Mouse (Mus musculus): ENCODE data around the gene 1700056E22Rik. TPM values are rescaled to one million over a fixed set of nuclear protein-coding genes. Genes with fewer than 3 reads are reported as not detected.
A peak's percentile ranks its signal among the peaks of the same experiment; 100 is the strongest.

The 1700056E22Rik gene
- polyA plus RNA-seq, 1 experiment from 2014 or later, result 1.7 TPM

DNA sequence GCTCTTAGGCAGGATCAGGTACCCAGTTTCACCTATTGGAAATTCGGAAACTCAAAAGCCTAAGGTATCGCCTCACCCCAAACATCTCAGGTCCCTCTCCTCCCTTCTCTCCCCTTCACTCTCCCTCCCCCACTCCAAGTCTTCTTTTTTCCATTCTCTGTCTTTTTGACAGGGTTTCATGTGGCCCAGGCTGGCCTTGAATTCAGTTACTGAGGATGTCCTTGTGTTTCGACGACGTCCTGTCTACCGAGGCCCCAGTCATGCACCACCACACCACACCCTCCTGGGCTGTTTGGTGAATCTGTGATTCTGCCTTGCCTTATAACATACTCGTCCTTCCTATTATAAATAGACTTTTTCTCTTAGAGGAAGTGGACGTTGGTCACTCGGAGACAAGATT lies 13.7 kb upstream of the 1700056E22Rik start:
- Histone ChIP-seq H3K27ac (replicated peaks) (no peak overlapping the region), H3K4me1 (peaks cover 8% of the 10 kb centered on the region), H3K9me3 (no peaks in the 10 kb centered on the region), H3K36me3 (no peaks in the 10 kb centered on the region), H3K27me3 (no peaks in the 10 kb centered on the region), H3K4me2 (replicated peaks) (no peak overlapping the region), H3K4me3 (no peak overlapping the region), H3K9ac (replicated peaks) (no peak overlapping the region)
- ATAC-seq (ENCODE audit: low FRiP score, low read depth), result no peak
- WGBS, result 92% methylated on average over 9 of the region's 9 CpGs

DNA sequence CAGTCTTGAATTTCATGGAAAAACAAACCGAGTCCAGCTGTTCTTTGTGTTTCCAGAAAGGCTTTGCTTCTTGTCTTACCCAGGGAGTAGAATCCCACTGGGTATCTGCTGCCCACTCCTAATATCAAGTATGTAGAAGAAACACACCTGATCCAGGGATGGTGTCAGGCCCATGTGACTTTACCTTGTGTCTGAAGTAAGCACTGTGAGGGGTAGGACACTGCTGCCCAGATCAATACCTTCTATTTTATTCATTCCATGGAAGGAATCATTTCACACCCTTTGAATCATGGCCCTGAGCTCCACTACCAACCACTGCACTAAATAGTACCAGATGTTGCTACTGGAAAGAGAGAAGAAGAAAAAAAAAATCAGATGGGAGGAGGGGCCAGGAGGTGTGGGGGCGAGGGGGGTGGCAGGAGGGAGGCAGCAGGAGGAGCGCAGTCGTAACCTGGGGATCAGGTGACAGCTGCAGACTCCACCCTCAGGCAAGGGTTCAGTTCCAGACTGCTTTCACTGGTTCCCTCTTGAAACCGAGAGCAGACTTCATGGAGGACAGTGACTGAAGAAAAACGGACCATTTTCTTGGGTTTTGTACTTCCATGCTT lies 12.1 kb upstream of the 1700056E22Rik start:
- no peak overlapping the region for H3K27ac ChIP-seq (replicated peaks)
- H3K4me3 ChIP-seq, result no peak overlapping the region
- no peak overlapping the region for H3K9ac ChIP-seq (replicated peaks)
- peaks cover 7% of the 10 kb centered on the region for H3K4me1 ChIP-seq
- no peak for ATAC-seq (ENCODE audit: low FRiP score, low read depth)
- no peaks in the 10 kb centered on the region for H3K9me3 ChIP-seq
- H3K36me3 ChIP-seq, result no peaks in the 10 kb centered on the region
- WGBS, result 67% methylated on average over 6 of the region's 6 CpGs
- H3K4me2 ChIP-seq (replicated peaks), result no peak overlapping the region
- H3K27me3 ChIP-seq, result no peaks in the 10 kb centered on the region

DNA sequence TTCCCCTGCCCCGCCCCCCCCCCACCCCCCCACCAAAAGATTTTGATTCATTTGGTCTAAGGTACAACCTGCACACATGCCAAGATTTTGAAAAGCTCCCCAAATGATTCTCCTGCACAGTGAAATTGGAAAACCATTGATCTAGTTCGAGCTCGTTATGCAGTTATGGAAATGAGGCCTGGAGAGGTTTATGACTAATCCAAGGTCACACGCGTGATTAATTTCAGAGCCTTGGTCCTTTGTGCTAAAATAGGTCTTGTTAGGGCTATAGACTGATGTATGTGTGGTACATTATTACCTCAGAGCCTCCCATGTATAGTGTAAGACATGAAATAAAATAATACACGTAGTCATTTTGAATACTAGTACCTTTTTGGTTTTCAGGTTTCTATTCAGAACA lies 9.3 kb upstream of the 1700056E22Rik start:
- H3K4me1 ChIP-seq, result peaks cover 25% of the 10 kb centered on the region
- H3K36me3 ChIP-seq, result 0 out of 2 replicates have a peak, but pooled peaks cover 3% of the 10 kb centered on the region
- 81% methylated on average over 6 of the region's 6 CpGs for WGBS
- no peaks in the 10 kb centered on the region for H3K27me3 ChIP-seq
- no peak overlapping the region for H3K27ac ChIP-seq (replicated peaks)
- no peaks in the 10 kb centered on the region for H3K9me3 ChIP-seq
- no peak for ATAC-seq (ENCODE audit: low FRiP score, low read depth)
- H3K9ac ChIP-seq (replicated peaks), result no peak overlapping the region
- H3K4me3 ChIP-seq, result no peak overlapping the region
- no peak overlapping the region for H3K4me2 ChIP-seq (replicated peaks)

DNA sequence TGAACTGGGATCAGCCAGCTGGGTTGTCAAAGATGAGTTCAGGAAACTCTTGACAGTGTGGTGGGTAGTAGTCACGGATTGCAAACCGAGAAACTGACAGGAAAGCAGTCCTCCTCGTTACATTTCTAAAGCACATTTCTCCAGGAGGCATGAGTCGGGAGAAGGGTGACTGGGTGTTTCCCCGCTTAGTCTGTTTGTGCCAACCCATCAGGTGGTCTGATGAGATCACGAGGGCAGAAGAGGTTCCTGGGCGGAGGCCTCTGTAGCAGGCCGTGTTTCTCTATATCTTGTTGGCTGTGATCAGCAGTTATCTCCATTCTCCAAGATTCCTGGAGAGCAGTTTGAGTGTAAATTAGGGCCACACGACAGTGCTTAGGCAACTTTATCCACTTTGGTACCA lies 8.6 kb upstream of the 1700056E22Rik start:
- no peak overlapping the region for H3K4me2 ChIP-seq (replicated peaks)
- no peak overlapping the region for H3K9ac ChIP-seq (replicated peaks)
- H3K4me3 ChIP-seq, result no peak overlapping the region
- no peak for ATAC-seq (ENCODE audit: low FRiP score, low read depth)
- WGBS, result 75% methylated on average over 9 of the region's 9 CpGs
- H3K27ac ChIP-seq (replicated peaks), result no peak overlapping the region
- no peaks in the 10 kb centered on the region for H3K27me3 ChIP-seq
- H3K4me1 ChIP-seq, result peaks cover 26% of the 10 kb centered on the region
- no peaks in the 10 kb centered on the region for H3K9me3 ChIP-seq
- peaks cover 9% of the 10 kb centered on the region; the same call in 1 of the 2 replicates for H3K36me3 ChIP-seq

DNA sequence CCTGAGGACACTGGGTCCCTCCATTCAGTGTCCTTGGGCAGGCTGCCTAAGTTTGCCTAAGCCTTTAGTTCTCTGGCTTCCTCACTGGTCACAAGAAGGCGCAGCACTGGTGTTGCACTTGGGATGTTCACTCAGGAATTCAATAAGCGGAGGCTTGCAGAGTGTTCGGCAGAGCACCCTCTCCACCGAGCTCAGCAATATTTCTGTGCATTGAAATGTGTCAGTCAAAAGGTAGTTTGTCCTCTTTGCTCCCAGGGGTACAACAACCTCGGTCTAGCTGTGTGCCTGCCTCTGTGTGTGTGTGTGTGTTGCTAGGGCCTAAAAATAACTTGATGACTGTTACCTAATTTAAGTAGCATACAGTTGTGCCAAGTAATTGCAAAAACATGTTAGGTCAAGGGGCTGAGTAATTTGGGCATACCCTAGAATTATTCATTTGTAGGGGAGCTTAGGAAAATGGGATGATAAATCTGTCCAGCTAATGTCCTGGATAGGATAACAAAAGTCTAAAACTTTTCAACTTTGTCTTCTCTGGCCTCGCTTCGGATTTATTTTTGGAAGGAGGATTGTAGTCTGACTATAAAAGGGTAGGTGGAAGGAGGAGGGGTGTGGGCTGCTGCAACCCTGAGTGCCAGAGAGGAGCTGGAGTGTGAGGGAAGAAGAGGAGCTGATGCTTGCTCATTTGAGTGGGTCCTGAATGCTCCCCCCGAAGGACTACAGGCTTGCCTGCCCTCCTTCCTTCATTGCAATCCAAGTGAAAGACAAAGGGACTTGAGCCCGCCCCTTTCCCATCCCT lies 7.9 kb upstream of the 1700056E22Rik start:
- 75% methylated on average over 9 of the region's 9 CpGs for WGBS
- Histone ChIP-seq H3K4me1 (peaks cover 30% of the 10 kb centered on the region), H3K4me2 (replicated peaks) (no peak overlapping the region), H3K4me3 (no peak overlapping the region), H3K9me3 (no peaks in the 10 kb centered on the region), H3K36me3 (peaks cover 16% of the 10 kb centered on the region; the same call in 1 of the 2 replicates), H3K27ac (replicated peaks) (no peak overlapping the region), H3K27me3 (no peaks in the 10 kb centered on the region), H3K9ac (replicated peaks) (no peak overlapping the region)
- no peak for ATAC-seq (ENCODE audit: low FRiP score, low read depth)

DNA sequence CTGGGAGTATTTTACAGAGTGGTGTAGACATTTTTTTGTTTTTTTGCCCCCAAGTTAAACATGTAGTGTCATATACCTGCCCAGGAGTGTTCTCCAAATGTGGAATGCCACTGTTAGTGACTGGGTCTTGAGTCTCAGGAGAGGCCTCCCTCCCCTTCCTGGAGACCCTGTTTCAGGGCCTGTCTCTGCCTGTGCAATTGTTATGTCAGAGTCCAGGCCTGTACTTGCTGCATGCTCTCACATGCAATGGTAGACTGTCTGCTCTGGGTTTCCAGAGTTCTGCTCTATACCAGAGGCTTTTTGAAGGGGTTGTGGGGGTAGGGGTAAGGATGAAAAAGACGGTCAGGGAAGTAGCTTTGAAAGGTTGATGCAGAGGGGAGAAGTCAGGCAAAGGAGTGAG lies 6.8 kb upstream of the 1700056E22Rik start:
- Histone ChIP-seq H3K36me3 (peaks cover 18% of the 10 kb centered on the region; the same call in 1 of the 2 replicates), H3K9ac (replicated peaks) (no peak overlapping the region), H3K27me3 (no peaks in the 10 kb centered on the region), H3K4me3 (no peak overlapping the region), H3K9me3 (no peaks in the 10 kb centered on the region), H3K4me1 (peaks cover 39% of the 10 kb centered on the region), H3K27ac (replicated peaks) (no peak overlapping the region), H3K4me2 (replicated peaks) (no peak overlapping the region)
- 73% methylated on average over 1 of the region's 1 CpGs for WGBS
- no peak for ATAC-seq (ENCODE audit: low FRiP score, low read depth)

DNA sequence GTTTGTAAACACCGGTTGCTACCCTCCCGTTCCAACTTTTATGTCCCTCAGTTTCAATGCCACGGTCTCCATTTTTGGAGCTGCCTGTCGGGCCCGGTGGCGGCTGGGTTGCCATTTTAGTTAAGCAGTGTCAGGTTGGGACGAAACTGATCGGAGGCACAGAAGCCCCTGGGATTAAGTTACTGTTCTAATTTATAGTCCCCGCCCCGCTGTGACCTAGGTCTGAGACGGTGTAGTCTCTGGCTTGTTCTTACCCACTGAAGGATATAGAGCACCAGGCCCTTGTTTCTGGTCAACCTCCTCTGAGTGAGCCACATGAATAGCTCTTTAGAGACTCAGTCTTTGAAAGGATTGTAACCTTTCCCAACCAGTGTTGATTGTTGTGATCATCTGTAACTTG lies 6.1 kb upstream of the 1700056E22Rik start:
- Histone ChIP-seq H3K36me3 (peaks cover 18% of the 10 kb centered on the region; the same call in 1 of the 2 replicates), H3K4me3 (no peak overlapping the region), H3K4me1 (peaks cover 47% of the 10 kb centered on the region), H3K27ac (replicated peaks) (no peak overlapping the region), H3K9me3 (no peaks in the 10 kb centered on the region), H3K4me2 (replicated peaks) (no peak overlapping the region), H3K27me3 (no peaks in the 10 kb centered on the region), H3K9ac (replicated peaks) (no peak overlapping the region)
- WGBS, result 78% methylated on average over 11 of the region's 11 CpGs
- ATAC-seq (ENCODE audit: low FRiP score, low read depth), result no peak

DNA sequence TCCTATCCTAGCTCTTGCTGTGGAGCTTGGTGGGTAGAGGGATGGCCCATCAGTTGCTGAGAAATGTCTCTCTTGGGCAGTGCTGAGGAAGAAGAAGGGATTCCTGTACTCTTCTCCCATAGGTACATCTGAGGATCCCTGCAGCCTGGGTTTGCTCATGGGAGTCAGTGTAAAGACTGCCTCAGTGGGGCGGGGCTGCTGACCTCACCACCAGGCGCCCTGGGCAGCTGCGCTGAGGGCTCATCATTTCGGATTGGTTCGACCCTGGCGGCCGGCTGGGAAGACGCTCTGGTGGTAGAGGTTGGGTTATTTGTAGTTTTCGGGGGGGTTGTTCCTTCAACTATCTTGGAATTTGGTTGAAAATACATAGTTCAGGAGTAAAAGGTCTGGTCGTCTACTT lies 5.2 kb upstream of the 1700056E22Rik start:
- H3K4me1 ChIP-seq, result peaks cover 47% of the 10 kb centered on the region
- no peak overlapping the region for H3K4me3 ChIP-seq
- no peaks in the 10 kb centered on the region for H3K9me3 ChIP-seq
- H3K27ac ChIP-seq (replicated peaks), result no peak overlapping the region
- no peak overlapping the region for H3K4me2 ChIP-seq (replicated peaks)
- ATAC-seq (ENCODE audit: low FRiP score, low read depth), result no peak
- no peak overlapping the region for H3K9ac ChIP-seq (replicated peaks)
- peaks cover 18% of the 10 kb centered on the region; the same call in 1 of the 2 replicates for H3K36me3 ChIP-seq
- no peaks in the 10 kb centered on the region for H3K27me3 ChIP-seq
- 93% methylated on average over 10 of the region's 10 CpGs for WGBS

DNA sequence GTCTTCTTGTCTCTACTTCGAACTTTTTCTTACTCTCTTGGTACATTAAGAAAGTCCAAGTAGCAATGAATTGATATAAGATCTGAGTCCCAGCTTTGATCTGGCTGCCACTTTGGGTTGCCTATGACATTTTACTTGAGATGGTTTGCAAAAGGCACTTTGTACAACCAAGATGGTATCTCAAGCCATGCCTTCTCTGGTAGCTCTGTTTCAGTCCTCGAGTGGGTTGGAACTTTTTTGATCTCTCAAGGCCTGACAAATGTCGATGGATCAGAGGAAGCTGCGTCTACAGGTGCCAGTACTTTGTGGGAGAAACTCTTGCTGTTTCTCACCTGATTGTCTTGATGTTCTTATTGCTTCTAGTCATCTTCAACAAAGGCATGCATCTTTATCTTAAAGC lies 3.7 kb upstream of the 1700056E22Rik start:
- H3K27ac ChIP-seq (replicated peaks), result no peak overlapping the region
- peaks cover 48% of the 10 kb centered on the region for H3K4me1 ChIP-seq
- WGBS, result 92% methylated on average over 4 of the region's 4 CpGs
- no peak for ATAC-seq (ENCODE audit: low FRiP score, low read depth)
- H3K27me3 ChIP-seq, result no peaks in the 10 kb centered on the region
- H3K9ac ChIP-seq (replicated peaks), result no peak overlapping the region
- no peak overlapping the region for H3K4me2 ChIP-seq (replicated peaks)
- peaks cover 18% of the 10 kb centered on the region; the same call in 1 of the 2 replicates for H3K36me3 ChIP-seq
- no peak overlapping the region for H3K4me3 ChIP-seq
- H3K9me3 ChIP-seq, result no peaks in the 10 kb centered on the region

DNA sequence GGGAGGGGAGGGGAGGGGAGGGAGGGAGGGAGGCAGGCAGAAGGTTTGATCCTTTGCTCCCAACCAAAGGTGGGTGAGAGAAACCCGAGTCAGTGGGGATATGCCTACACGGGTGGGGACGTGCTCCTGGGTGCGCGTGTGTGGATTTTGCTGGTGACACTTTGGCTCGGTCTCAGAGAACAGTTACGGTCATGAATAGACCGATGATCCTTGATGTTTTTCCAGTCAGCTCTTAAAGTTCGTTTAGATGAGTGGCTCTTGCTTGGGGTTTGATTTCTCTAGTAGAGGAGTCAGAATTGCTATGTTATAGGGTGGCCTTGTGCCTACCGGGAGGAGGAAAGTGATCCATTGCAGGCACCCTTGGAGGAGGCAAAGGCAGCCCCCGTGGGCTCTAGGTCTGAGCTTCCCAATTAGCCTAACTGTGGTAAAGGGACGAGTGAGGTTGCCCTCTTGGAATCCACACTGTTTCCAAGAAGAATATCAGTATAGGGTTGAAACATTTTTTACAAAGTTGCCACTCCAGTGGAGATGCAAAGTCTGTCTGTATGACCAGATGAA lies 1.3 kb upstream of the 1700056E22Rik start:
- Histone ChIP-seq H3K36me3 (peaks cover 18% of the 10 kb centered on the region; the same call in 1 of the 2 replicates), H3K9ac (replicated peaks) (peak overlapping the region; percentile 70), H3K4me3 (peak overlapping the region; percentile 76), H3K9me3 (no peaks in the 10 kb centered on the region), H3K27me3 (peaks cover 9% of the 10 kb centered on the region; the same call in 1 of the 2 replicates), H3K27ac (replicated peaks) (no peak overlapping the region; the same call in 1 of the 2 replicates), H3K4me1 (peaks cover 44% of the 10 kb centered on the region), H3K4me2 (replicated peaks) (peak overlapping the region; percentile 69)
- no peak for ATAC-seq (ENCODE audit: low FRiP score, low read depth)
- WGBS, result 5% methylated on average over 12 of the region's 12 CpGs

DNA sequence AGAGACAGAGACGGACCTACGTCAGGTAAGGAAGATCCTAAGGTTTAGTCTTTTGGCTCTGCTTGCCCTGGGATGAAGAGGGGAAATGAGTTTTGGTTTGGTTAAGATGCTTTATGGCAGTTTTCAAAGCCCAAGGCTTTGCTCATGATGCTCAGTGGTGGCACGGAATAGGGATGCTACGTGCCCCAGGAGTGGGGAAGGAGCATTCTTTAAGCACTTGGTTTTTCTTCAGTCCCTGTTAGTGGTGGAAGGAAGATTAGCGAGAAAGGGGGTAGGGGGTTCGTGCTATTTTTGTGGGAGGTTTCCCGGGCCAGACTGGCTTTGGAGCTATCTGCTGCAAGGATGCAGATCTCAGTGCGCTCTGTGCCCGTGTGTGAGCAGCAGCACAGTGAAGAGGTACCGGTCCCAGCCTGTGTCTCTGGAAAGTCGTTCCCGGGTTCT lies 660 bp upstream of the 1700056E22Rik start:
- Histone ChIP-seq H3K9ac (replicated peaks) (peak overlapping the region; percentile 70), H3K27me3 (peaks cover 9% of the 10 kb centered on the region; the same call in 1 of the 2 replicates), H3K36me3 (peaks cover 18% of the 10 kb centered on the region; the same call in 1 of the 2 replicates), H3K27ac (replicated peaks) (peak overlapping the region; percentile 84), H3K9me3 (no peaks in the 10 kb centered on the region), H3K4me3 (peak overlapping the region; percentile 76), H3K4me1 (peaks cover 39% of the 10 kb centered on the region), H3K4me2 (replicated peaks) (peak overlapping the region; percentile 69)
- WGBS, result 0% methylated on average over 12 of the region's 12 CpGs
- ATAC-seq (ENCODE audit: low FRiP score, low read depth), result no peak
